Mouse (Mus musculus) spleen, adult 2 months (tissue): ENCODE measurements around the gene Lipc. TPM values are rescaled to one million over a fixed set of nuclear protein-coding genes. Genes with fewer than 3 reads are reported as not detected.

Experiments
- DNase-seq, 2 experiments: peaks; one replicate each; pipeline versions ENCODE4 v3.0.0 to v3.0.0-alpha.2; 2012 to 2021; ENCODE audit warnings: low spot score in 2 of 2, low read depth in 1 of 2
- H3K27ac ChIP-seq: fragments of 200-500 bp; 2 replicates; pipeline ENCODE4 v1.5.1; 2012; ENCODE audit warnings: low read length, inconsistent platforms; ENCODE audit not compliant: insufficient read depth
- H3K27me3 ChIP-seq: fragments of 200-500 bp; 2 replicates; pipeline ENCODE4 v1.6.1; 2012; ENCODE audit warnings: mild to moderate bottlenecking, moderate library complexity, low read length, inconsistent platforms; ENCODE audit not compliant: control insufficient read depth, insufficient read depth
- H3K36me3 ChIP-seq: fragments of 200-500 bp; 2 replicates; pipeline ENCODE4 v1.6.1; 2012; ENCODE audit warnings: mild to moderate bottlenecking, low read length, inconsistent platforms; ENCODE audit not compliant: control insufficient read depth, insufficient read depth
- H3K4me1 ChIP-seq: fragments of 200-500 bp; 2 replicates; pipeline ENCODE4 v1.6.1; 2011; ENCODE audit warnings: inconsistent platforms; ENCODE audit not compliant: control insufficient read depth, insufficient read depth, insufficient read length
- H3K4me3 ChIP-seq: fragments of 200-500 bp; 2 replicates; pipeline ENCODE4 v1.5.1; 2011; ENCODE audit warnings: mild to moderate bottlenecking, inconsistent platforms; ENCODE audit not compliant: insufficient read depth, insufficient read length; ENCODE audit errors: extremely low read depth
- CTCF ChIP-seq: fragments of 200-500 bp; IDR thresholded peaks from 2 replicates; pipeline ENCODE4 v1.5.1; 2011; ENCODE audit warnings: mild to moderate bottlenecking, inconsistent platforms; ENCODE audit not compliant: insufficient read depth, insufficient read length, insufficient replicate concordance; ENCODE audit errors: extremely low read depth
- POLR2A ChIP-seq: fragments of 200-500 bp; IDR thresholded peaks from 2 replicates; pipeline ENCODE4 v1.6.1; 2011; ENCODE audit warnings: low read depth, low read length, inconsistent platforms
- WGBS: fragments of 180-500 bp; shearing (Covaris S2); methylation state at CpG from one replicate; pipeline ENCODE4 v1.1.7; 2018; 5-methylcytosine and 5-hydroxymethylcytosine counted together
- polyA plus RNA-seq: library from polyadenylated mRNA; depleted of rRNA; stranded (reverse); fragments of >200 nt; gene quantifications from 2 replicates; pipeline ENCODE4 v1.2.3, GENCODE M21; 2012

The Lipc gene
- polyA plus RNA-seq, 1 experiment, result 3.7 TPM

- Histone ChIP-seq H3K27me3 (no peaks in the 10 kb centered on the region), H3K36me3 (no peaks in the 10 kb centered on the region), H3K27ac (no peak overlapping the region), H3K4me1 (peaks cover 10% of the 10 kb centered on the region; the same call in 1 of the 2 replicates), H3K4me3 (no peak overlapping the region)
- DNase-seq, result no peak
- 79% methylated on average over 3 of the region's 3 CpGs for WGBS
- TF ChIP-seq POLR2A (no peak), CTCF (no peak)
Observed at GRCm38 (mm10) chr9:70851533-70851932, 100.5 kb downstream of the Lipc start.

GRCm38 (mm10) chr9:70848135-70848770 lies 103.8 kb downstream of the Lipc start:
- no peaks in the 10 kb centered on the region for H3K36me3 ChIP-seq
- DNase-seq, result no peak
- H3K4me1 ChIP-seq, result peaks cover 10% of the 10 kb centered on the region; the same call in 1 of the 2 replicates
- no peaks in the 10 kb centered on the region for H3K27me3 ChIP-seq
- H3K27ac ChIP-seq, result no peak overlapping the region
- TF ChIP-seq POLR2A (no peak), CTCF (no peak)
- no peak overlapping the region for H3K4me3 ChIP-seq
- 16% methylated on average over 10 of the region's 10 CpGs for WGBS

DNA sequence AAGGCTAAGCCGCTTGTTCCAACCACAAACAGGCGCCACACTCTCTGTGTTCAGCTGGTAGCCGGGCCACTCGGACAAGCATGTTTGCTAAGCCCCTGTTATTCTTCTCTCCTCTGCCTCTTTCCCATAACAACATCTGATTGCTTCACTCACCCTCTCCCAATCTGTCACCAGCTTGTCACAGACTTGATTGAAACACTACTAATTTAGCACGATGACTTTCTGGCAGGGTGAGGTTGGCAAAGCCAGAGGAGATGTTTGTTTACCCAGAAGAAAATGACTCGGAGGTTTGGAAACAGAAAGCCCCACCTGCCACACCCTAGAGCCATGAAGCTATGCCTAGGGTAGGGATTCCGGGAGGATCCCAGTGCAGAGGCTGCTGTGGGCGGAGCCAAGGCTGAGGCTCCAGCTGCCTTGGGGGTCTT lies 104.4 kb downstream of the Lipc start:
- Histone ChIP-seq H3K4me1 (peaks cover 10% of the 10 kb centered on the region; the same call in 1 of the 2 replicates), H3K27ac (no peak overlapping the region), H3K4me3 (no peak overlapping the region), H3K36me3 (no peaks in the 10 kb centered on the region), H3K27me3 (no peaks in the 10 kb centered on the region)
- WGBS, result 37% methylated on average over 8 of the region's 8 CpGs
- no peak for DNase-seq
- TF ChIP-seq CTCF, result no peak
- TF ChIP-seq POLR2A, result no peak

DNA sequence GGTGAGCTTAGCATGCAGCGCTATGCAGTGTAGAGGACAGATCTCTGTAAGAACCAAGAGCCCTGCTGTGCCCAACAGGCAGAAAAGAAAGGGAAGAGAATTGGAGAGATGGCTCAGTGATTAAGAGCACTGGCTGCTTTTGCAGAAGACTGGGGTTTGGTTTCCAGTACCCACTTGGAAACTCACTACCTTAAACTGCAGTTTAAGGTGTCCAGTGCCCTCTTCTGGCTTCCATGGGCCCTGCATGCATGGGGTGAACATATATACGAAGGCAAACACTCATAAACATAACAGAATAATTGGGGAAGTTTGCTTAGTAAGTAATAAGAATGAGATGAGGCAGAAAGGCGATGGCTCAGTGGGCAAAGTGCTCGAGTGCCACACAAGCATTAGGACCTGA lies 108.8 kb downstream of the Lipc start:
- H3K4me3 ChIP-seq, result no peak overlapping the region
- no peaks in the 10 kb centered on the region for H3K27me3 ChIP-seq
- H3K27ac ChIP-seq, result no peak overlapping the region
- H3K36me3 ChIP-seq, result no peaks in the 10 kb centered on the region
- peaks cover 11% of the 10 kb centered on the region; the same call in 1 of the 2 replicates for H3K4me1 ChIP-seq
- WGBS, result 89% methylated on average over 4 of the region's 4 CpGs
- TF ChIP-seq CTCF (no peak), POLR2A (no peak)
- no peak for DNase-seq

GRCm38 (mm10) chr9:70842300-70842941 lies 109.6 kb downstream of the Lipc start:
- H3K36me3 ChIP-seq, result no peaks in the 10 kb centered on the region
- WGBS, result 44% methylated on average over 6 of the region's 6 CpGs
- TF ChIP-seq CTCF (no peak), POLR2A (no peak)
- no peaks in the 10 kb centered on the region for H3K27me3 ChIP-seq
- no peak overlapping the region for H3K4me3 ChIP-seq
- peaks cover 12% of the 10 kb centered on the region; the same call in 1 of the 2 replicates for H3K4me1 ChIP-seq
- no peak overlapping the region for H3K27ac ChIP-seq
- DNase-seq, result no peak

- no peaks in the 10 kb centered on the region for H3K27me3 ChIP-seq
- 65% methylated on average over 8 of the region's 8 CpGs for WGBS
- H3K4me1 ChIP-seq, result peaks cover 11% of the 10 kb centered on the region; the same call in 1 of the 2 replicates
- H3K36me3 ChIP-seq, result no peaks in the 10 kb centered on the region
- no peak overlapping the region for H3K27ac ChIP-seq
- no peak overlapping the region for H3K4me3 ChIP-seq
- DNase-seq, result no peak
- no peak for TF ChIP-seq CTCF
- no peak for TF ChIP-seq POLR2A
Observed at GRCm38 (mm10) chr9:70841426-70842215, 110.4 kb downstream of the Lipc start.
